Mouse (Mus musculus): ENCODE measurements around the gene Erg. TPM values are rescaled to one million over a fixed set of nuclear protein-coding genes. Genes with fewer than 3 reads are reported as not detected.
A peak's percentile ranks its signal among the peaks of the same experiment; 100 is the strongest.

The Erg gene
- polyA plus RNA-seq, 1 experiment from 2014 or later: 9.1 TPM

DNA sequence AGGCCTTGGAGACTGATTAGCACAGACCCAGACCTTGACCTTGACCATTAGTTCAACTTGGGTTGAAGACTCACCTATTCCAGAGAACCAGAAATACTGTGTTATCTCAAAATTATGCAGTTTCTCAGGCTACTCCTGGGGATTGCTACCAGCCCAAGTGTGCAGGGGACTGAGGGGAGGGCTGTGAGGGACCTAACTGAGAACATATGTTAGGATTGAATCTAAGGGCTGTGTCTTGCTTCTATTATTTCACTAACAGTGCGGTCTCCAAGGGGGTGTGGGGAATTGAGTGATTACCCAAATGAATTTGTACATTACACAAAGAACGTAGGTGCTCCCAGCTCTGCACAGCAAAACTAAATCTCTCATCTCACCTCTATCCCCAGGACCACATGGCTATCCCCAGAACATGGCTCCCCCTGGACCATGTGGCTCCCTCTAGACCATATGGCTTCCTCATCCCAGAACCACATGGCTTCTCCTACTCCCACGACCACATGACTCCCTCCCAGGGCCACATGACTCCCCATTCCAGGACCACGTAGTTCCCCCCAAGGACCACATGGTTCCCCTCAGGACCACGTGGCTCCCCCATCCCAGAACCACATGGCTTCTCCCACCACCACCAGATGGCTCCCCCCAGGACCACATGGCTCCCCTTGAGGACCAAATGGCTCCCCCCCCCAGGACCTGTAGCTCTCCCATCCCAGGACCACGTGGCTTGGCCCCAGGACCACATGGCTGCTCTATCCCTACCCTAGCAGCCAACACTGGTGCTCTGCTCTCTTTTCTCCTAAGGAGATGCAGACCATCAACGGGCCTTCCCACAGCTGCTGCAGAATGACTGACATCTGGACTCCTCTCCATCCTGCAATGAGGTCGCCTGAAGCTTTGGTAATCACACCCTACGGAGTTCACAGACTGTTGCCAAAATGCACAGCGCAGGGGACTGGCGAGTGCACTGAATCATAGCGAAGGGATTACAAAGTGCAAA is 229.1 kb downstream of the Erg start:
- TF ChIP-seq CTCF (IDR thresholded peaks at IDR 0.05; ENCODE audit: low read depth): no peak
- H3K4me1 ChIP-seq (ENCODE audit: insufficient read depth): no peaks in the 10 kb centered on the region
- H3K4me2 ChIP-seq: no peak overlapping the region
- H3K27me3 ChIP-seq (ENCODE audit: insufficient read depth, low read length): no peaks in the 10 kb centered on the region
- no peak overlapping the region for H3K27ac ChIP-seq (ENCODE audit: low read depth)
- WGBS: 79% methylated on average over 12 of the region's 12 CpGs
- no peak for DNase-seq
- H3K9ac ChIP-seq: no peak overlapping the region
- H3K9me3 ChIP-seq (ENCODE audit: low read depth, low read length): no peaks in the 10 kb centered on the region
- H3K4me3 ChIP-seq (ENCODE audit: low read depth, low read length): no peak overlapping the region
- 0 out of 2 replicates have a peak, but pooled peaks cover 6% of the 10 kb centered on the region for H3K36me3 ChIP-seq (ENCODE audit: insufficient read depth)
- no peak for ATAC-seq (ENCODE audit: insufficient read depth)

DNA sequence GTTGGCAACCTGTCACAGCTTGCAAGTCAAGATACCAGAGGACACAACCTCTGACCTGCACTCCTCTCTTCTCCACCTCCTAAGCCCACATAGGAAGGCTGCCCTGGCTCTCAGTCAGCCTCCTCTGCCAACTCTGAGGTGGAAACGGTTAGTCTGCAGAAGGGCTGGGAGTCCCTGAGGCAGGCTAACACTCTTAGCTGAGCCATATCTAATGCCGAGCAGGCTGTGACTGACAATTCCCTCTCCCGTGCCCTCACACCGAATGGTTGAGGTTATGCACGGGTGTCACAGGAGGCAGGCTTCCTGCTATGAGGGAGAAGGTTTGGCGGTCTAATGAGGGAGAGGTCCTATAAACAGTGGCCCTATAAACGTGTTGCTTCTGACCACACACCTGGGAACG is 232.6 kb downstream of the Erg start:
- no peak overlapping the region for H3K27ac ChIP-seq (ENCODE audit: low read depth)
- H3K4me2 ChIP-seq: no peak overlapping the region
- no peaks in the 10 kb centered on the region for H3K4me1 ChIP-seq (ENCODE audit: insufficient read depth)
- no peak for ATAC-seq (ENCODE audit: insufficient read depth)
- DNase-seq: no peak
- H3K27me3 ChIP-seq (ENCODE audit: insufficient read depth, low read length): no peaks in the 10 kb centered on the region
- H3K9ac ChIP-seq: no peak overlapping the region
- no peaks in the 10 kb centered on the region for H3K36me3 ChIP-seq (ENCODE audit: insufficient read depth)
- TF ChIP-seq CTCF (IDR thresholded peaks at IDR 0.05; ENCODE audit: low read depth): no peak
- H3K4me3 ChIP-seq (ENCODE audit: low read depth, low read length): no peak overlapping the region
- no peaks in the 10 kb centered on the region for H3K9me3 ChIP-seq (ENCODE audit: low read depth, low read length)
- 54% methylated on average over 8 of the region's 8 CpGs for WGBS

GRCm38 (mm10) chr16:95352266-95352665 is 234.1 kb downstream of the Erg start:
- Histone ChIP-seq H3K36me3 (ENCODE audit: insufficient read depth) (no peaks in the 10 kb centered on the region), H3K4me1 (ENCODE audit: insufficient read depth) (0 out of 2 replicates have a peak, but pooled peaks cover 5% of the 10 kb centered on the region), H3K9me3 (ENCODE audit: low read depth, low read length) (no peaks in the 10 kb centered on the region), H3K9ac (no peak overlapping the region), H3K4me3 (ENCODE audit: low read depth, low read length) (no peak overlapping the region), H3K27ac (ENCODE audit: low read depth) (no peak overlapping the region), H3K27me3 (ENCODE audit: insufficient read depth, low read length) (no peaks in the 10 kb centered on the region), H3K4me2 (no peak overlapping the region)
- no peak for TF ChIP-seq CTCF (IDR thresholded peaks at IDR 0.05; ENCODE audit: low read depth)
- DNase-seq: peak; percentile 34
- 52% methylated on average over 8 of the region's 8 CpGs for WGBS
- no peak for ATAC-seq (ENCODE audit: insufficient read depth)

GRCm38 (mm10) chr16:95350499-95350898 is 235.9 kb downstream of the Erg start:
- no peak overlapping the region for H3K4me2 ChIP-seq
- WGBS: 25% methylated on average over 3 of the region's 3 CpGs

DNA sequence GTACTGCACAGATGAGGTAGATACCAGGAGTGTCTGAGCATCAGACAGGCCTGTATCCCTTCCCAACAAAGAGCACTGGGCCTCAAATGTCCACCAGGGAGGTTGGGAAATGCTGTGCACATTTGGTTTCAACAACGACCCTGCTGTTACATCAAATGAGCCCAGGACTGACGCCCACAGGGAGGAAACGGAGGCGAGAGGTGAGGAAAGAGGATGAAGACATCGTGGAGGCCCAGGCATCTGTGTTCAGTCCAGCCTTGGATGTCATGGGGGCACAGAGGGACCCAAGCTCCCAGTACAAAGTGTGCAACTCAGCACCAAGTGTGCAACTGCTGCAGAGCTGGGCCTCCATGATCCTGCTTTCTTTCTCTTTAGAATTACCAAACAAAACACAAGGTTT is 236.6 kb downstream of the Erg start:
- ATAC-seq (ENCODE audit: insufficient read depth) (no peak), DNase-seq (no peak)
- Histone ChIP-seq H3K4me2 (no peak overlapping the region), H3K4me1 (ENCODE audit: insufficient read depth) (0 out of 2 replicates have a peak, but pooled peaks cover 5% of the 10 kb centered on the region), H3K4me3 (ENCODE audit: low read depth, low read length) (no peak overlapping the region), H3K9me3 (ENCODE audit: low read depth, low read length) (no peaks in the 10 kb centered on the region), H3K27me3 (ENCODE audit: insufficient read depth, low read length) (no peaks in the 10 kb centered on the region), H3K27ac (ENCODE audit: low read depth) (no peak overlapping the region), H3K36me3 (ENCODE audit: insufficient read depth) (no peaks in the 10 kb centered on the region), H3K9ac (no peak overlapping the region)
- TF ChIP-seq CTCF (IDR thresholded peaks at IDR 0.05; ENCODE audit: low read depth): no peak
- 61% methylated on average over 5 of the region's 5 CpGs for WGBS

More at GRCm38 (mm10) chr16:95350499-95350898, 235.9 kb downstream of the Erg start:
- no peaks in the 10 kb centered on the region for H3K9me3 ChIP-seq (ENCODE audit: low read depth, low read length)
- DNase-seq: peak; percentile 74
- H3K27ac ChIP-seq (ENCODE audit: low read depth): no peak overlapping the region
- H3K36me3 ChIP-seq (ENCODE audit: insufficient read depth): no peaks in the 10 kb centered on the region
- H3K4me3 ChIP-seq (ENCODE audit: low read depth, low read length): no peak overlapping the region
- H3K9ac ChIP-seq: no peak overlapping the region
- H3K27me3 ChIP-seq (ENCODE audit: insufficient read depth, low read length): no peaks in the 10 kb centered on the region
- H3K4me1 ChIP-seq (ENCODE audit: insufficient read depth): 0 out of 2 replicates have a peak, but pooled peaks cover 5% of the 10 kb centered on the region
- no peak for ATAC-seq (ENCODE audit: insufficient read depth)
- peak; percentile 87 for TF ChIP-seq CTCF (IDR thresholded peaks at IDR 0.05; ENCODE audit: low read depth)

DNA sequence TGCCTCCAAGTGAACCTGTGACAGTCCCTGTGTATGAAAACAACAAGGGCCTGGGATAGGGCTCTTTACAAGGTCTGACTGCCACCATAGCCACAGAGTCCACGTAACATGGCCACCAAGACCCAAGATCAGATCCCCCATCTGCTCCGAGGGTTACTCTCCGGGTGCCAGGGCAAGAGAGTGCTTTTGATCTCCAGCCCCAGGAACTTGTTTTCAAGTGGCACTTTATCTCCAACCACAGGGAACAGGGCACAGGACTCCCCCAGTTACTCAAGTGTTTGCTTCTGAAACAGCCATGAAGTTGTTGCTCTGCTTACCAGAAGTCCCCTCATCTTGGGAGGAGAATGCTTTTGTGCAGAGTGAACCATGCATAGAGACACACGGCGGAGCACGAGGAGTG is 237.0 kb downstream of the Erg start:
- no peaks in the 10 kb centered on the region for H3K27me3 ChIP-seq (ENCODE audit: insufficient read depth, low read length)
- H3K9ac ChIP-seq: no peak overlapping the region
- no peak for TF ChIP-seq CTCF (IDR thresholded peaks at IDR 0.05; ENCODE audit: low read depth)
- H3K4me2 ChIP-seq: no peak overlapping the region
- H3K4me1 ChIP-seq (ENCODE audit: insufficient read depth): 0 out of 2 replicates have a peak, but pooled peaks cover 5% of the 10 kb centered on the region
- no peak for DNase-seq
- H3K9me3 ChIP-seq (ENCODE audit: low read depth, low read length): no peaks in the 10 kb centered on the region
- ATAC-seq (ENCODE audit: insufficient read depth): no peak
- H3K4me3 ChIP-seq (ENCODE audit: low read depth, low read length): no peak overlapping the region
- WGBS: 65% methylated on average over 6 of the region's 6 CpGs
- H3K36me3 ChIP-seq (ENCODE audit: insufficient read depth): no peaks in the 10 kb centered on the region
- H3K27ac ChIP-seq (ENCODE audit: low read depth): no peak overlapping the region

- Histone ChIP-seq H3K36me3 (ENCODE audit: insufficient read depth) (no peaks in the 10 kb centered on the region), H3K4me3 (ENCODE audit: low read depth, low read length) (no peak overlapping the region), H3K9me3 (ENCODE audit: low read depth, low read length) (no peaks in the 10 kb centered on the region), H3K27ac (ENCODE audit: low read depth) (no peak overlapping the region), H3K4me1 (ENCODE audit: insufficient read depth) (0 out of 2 replicates have a peak, but pooled peaks cover 5% of the 10 kb centered on the region), H3K4me2 (no peak overlapping the region), H3K27me3 (ENCODE audit: insufficient read depth, low read length) (no peaks in the 10 kb centered on the region), H3K9ac (no peak overlapping the region)
- ATAC-seq (ENCODE audit: insufficient read depth) (no peak), DNase-seq (no peak)
- WGBS: 81% methylated on average over 9 of the region's 9 CpGs
- no peak for TF ChIP-seq CTCF (IDR thresholded peaks at IDR 0.05; ENCODE audit: low read depth)
Measured at GRCm38 (mm10) chr16:95348555-95348954, 237.8 kb downstream of the Erg start.

Data from lung, embryonic 14.5 days (tissue).